Mouse (Mus musculus): ENCODE results near the gene Ablim1. TPM values are rescaled to one million over a fixed set of nuclear protein-coding genes. Genes with fewer than 3 reads are reported as not detected.

Ablim1 gene
- polyA plus RNA-seq, 1 experiment from 2014 or later = 46.9 TPM

GRCm38 (mm10) chr19:57244281-57244680 lies 70.4 kb downstream of the Ablim1 start:
- Histone ChIP-seq H3K4me3 (ENCODE audit: control insufficient read depth in 1 of 2, insufficient read depth in 1 of 2, low read depth in 1 of 2, low read length in 2 of 2) (no peak overlapping the region), H3K9me3 (ENCODE audit: control insufficient read depth, low read length) (no peaks in the 10 kb centered on the region), H3K4me1 (ENCODE audit: control insufficient read depth in 2 of 2, insufficient read depth in 2 of 2, low read length in 2 of 2) (peaks cover 22 to 47% of the 10 kb centered on the region in 2 experiments), H3K36me3 (ENCODE audit: control insufficient read depth, insufficient read depth, low read length) (no peaks in the 10 kb centered on the region), H3K27me3 (ENCODE audit: control insufficient read depth, insufficient read depth, low read length) (no peaks in the 10 kb centered on the region), H3K4me2 (ENCODE audit: low read length) (no peak overlapping the region), H3K9ac (ENCODE audit: low read length) (no peak overlapping the region), H3K27ac (replicated peaks in 1 of 2; ENCODE audit: control insufficient read depth in 1 of 2, insufficient read depth in 1 of 2, low read depth in 2 of 2, low read length in 2 of 2) (no peak overlapping the region)
- WGBS = 53% methylated on average over 7 of the region's 7 CpGs
- ATAC-seq (ENCODE audit: insufficient number of reproducible peaks, insufficient read depth, low FRiP score, low read depth) = no peak

GRCm38 (mm10) chr19:57243606-57244005 lies 71.1 kb downstream of the Ablim1 start:
- Histone ChIP-seq H3K4me1 (ENCODE audit: control insufficient read depth in 2 of 2, insufficient read depth in 2 of 2, low read length in 2 of 2) (peaks cover 27 to 54% of the 10 kb centered on the region in 2 experiments), H3K27me3 (ENCODE audit: control insufficient read depth, insufficient read depth, low read length) (no peaks in the 10 kb centered on the region), H3K4me2 (ENCODE audit: low read length) (peak overlapping the region; percentile 31), H3K9ac (ENCODE audit: low read length) (no peak overlapping the region), H3K4me3 (ENCODE audit: control insufficient read depth in 1 of 2, insufficient read depth in 1 of 2, low read depth in 1 of 2, low read length in 2 of 2) (no peak overlapping the region), H3K36me3 (ENCODE audit: control insufficient read depth, insufficient read depth, low read length) (no peaks in the 10 kb centered on the region), H3K9me3 (ENCODE audit: control insufficient read depth, low read length) (no peaks in the 10 kb centered on the region), H3K27ac (replicated peaks in 1 of 2; ENCODE audit: control insufficient read depth in 1 of 2, insufficient read depth in 1 of 2, low read depth in 2 of 2, low read length in 2 of 2) (no peak overlapping the region)
- WGBS = 54% methylated on average over 8 of the region's 8 CpGs
- no peak for ATAC-seq (ENCODE audit: insufficient number of reproducible peaks, insufficient read depth, low FRiP score, low read depth)

- Histone ChIP-seq H3K36me3 (ENCODE audit: control insufficient read depth, insufficient read depth, low read length) (no peaks in the 10 kb centered on the region), H3K9me3 (ENCODE audit: control insufficient read depth, low read length) (no peaks in the 10 kb centered on the region), H3K9ac (ENCODE audit: low read length) (no peak overlapping the region), H3K4me1 (ENCODE audit: control insufficient read depth in 2 of 2, insufficient read depth in 2 of 2, low read length in 2 of 2) (peaks cover 30 to 58% of the 10 kb centered on the region in 2 experiments), H3K27me3 (ENCODE audit: control insufficient read depth, insufficient read depth, low read length) (no peaks in the 10 kb centered on the region), H3K4me3 (ENCODE audit: control insufficient read depth in 1 of 2, insufficient read depth in 1 of 2, low read depth in 1 of 2, low read length in 2 of 2) (no peak overlapping the region), H3K27ac (replicated peaks in 1 of 2; ENCODE audit: control insufficient read depth in 1 of 2, insufficient read depth in 1 of 2, low read depth in 2 of 2, low read length in 2 of 2) (no peak overlapping the region), H3K4me2 (ENCODE audit: low read length) (peak overlapping the region; percentile 31)
- ATAC-seq (ENCODE audit: insufficient number of reproducible peaks, insufficient read depth, low FRiP score, low read depth) = no peak
- 75% methylated on average over 12 of the region's 12 CpGs for WGBS
Observed at GRCm38 (mm10) chr19:57243191-57243590, 71.5 kb downstream of the Ablim1 start.

- no peak overlapping the region for H3K4me2 ChIP-seq (ENCODE audit: low read length)
- H3K27ac ChIP-seq (replicated peaks in 1 of 2; ENCODE audit: control insufficient read depth in 1 of 2, insufficient read depth in 1 of 2, low read depth in 2 of 2, low read length in 2 of 2) = no peak overlapping the region
- H3K9ac ChIP-seq (ENCODE audit: low read length) = no peak overlapping the region
- H3K36me3 ChIP-seq (ENCODE audit: control insufficient read depth, insufficient read depth, low read length) = no peaks in the 10 kb centered on the region
- no peaks in the 10 kb centered on the region for H3K9me3 ChIP-seq (ENCODE audit: control insufficient read depth, low read length)
- 64% methylated on average over 10 of the region's 10 CpGs for WGBS
- no peaks in the 10 kb centered on the region for H3K27me3 ChIP-seq (ENCODE audit: control insufficient read depth, insufficient read depth, low read length)
- H3K4me1 ChIP-seq (ENCODE audit: control insufficient read depth in 2 of 2, insufficient read depth in 2 of 2, low read length in 2 of 2) = peaks cover 30 to 60% of the 10 kb centered on the region in 2 experiments
- no peak overlapping the region for H3K4me3 ChIP-seq (ENCODE audit: control insufficient read depth in 1 of 2, insufficient read depth in 1 of 2, low read depth in 1 of 2, low read length in 2 of 2)
- no peak for ATAC-seq (ENCODE audit: insufficient number of reproducible peaks, insufficient read depth, low FRiP score, low read depth)
Observed at GRCm38 (mm10) chr19:57241363-57242192, 73.1 kb downstream of the Ablim1 start.

- WGBS = 25% methylated on average over 6 of the region's 6 CpGs
- Histone ChIP-seq H3K27ac (replicated peaks in 1 of 2; ENCODE audit: control insufficient read depth in 1 of 2, insufficient read depth in 1 of 2, low read depth in 2 of 2, low read length in 2 of 2) (peak overlapping the region in 1 of 2 experiments; percentile 16; a peak in 2 of 4 replicates), H3K9me3 (ENCODE audit: control insufficient read depth, low read length) (no peaks in the 10 kb centered on the region)
Observed at GRCm38 (mm10) chr19:57240259-57240658, 74.5 kb downstream of the Ablim1 start.

GRCm38 (mm10) chr19:57239176-57239784 lies 75.4 kb downstream of the Ablim1 start:
- no peak overlapping the region for H3K4me3 ChIP-seq (ENCODE audit: control insufficient read depth in 1 of 2, insufficient read depth in 1 of 2, low read depth in 1 of 2, low read length in 2 of 2)
- ATAC-seq (ENCODE audit: insufficient number of reproducible peaks, insufficient read depth, low FRiP score, low read depth) = no peak
- H3K27me3 ChIP-seq (ENCODE audit: control insufficient read depth, insufficient read depth, low read length) = no peaks in the 10 kb centered on the region
- 0 out of 2 replicates have a peak overlapping the region, but pooled peaks have one; percentile 13 for H3K4me2 ChIP-seq (ENCODE audit: low read length)
- H3K27ac ChIP-seq (replicated peaks in 1 of 2; ENCODE audit: control insufficient read depth in 1 of 2, insufficient read depth in 1 of 2, low read depth in 2 of 2, low read length in 2 of 2) = no peak overlapping the region; a peak in 1 of 4 replicates
- H3K4me1 ChIP-seq (ENCODE audit: control insufficient read depth in 2 of 2, insufficient read depth in 2 of 2, low read length in 2 of 2) = peaks cover 29 to 57% of the 10 kb centered on the region in 2 experiments
- H3K9ac ChIP-seq (ENCODE audit: low read length) = no peak overlapping the region
- no peaks in the 10 kb centered on the region for H3K36me3 ChIP-seq (ENCODE audit: control insufficient read depth, insufficient read depth, low read length)
- no peaks in the 10 kb centered on the region for H3K9me3 ChIP-seq (ENCODE audit: control insufficient read depth, low read length)
- WGBS = 56% methylated on average over 11 of the region's 11 CpGs

More at GRCm38 (mm10) chr19:57240259-57240658, 74.5 kb downstream of the Ablim1 start:
- no peaks in the 10 kb centered on the region for H3K27me3 ChIP-seq (ENCODE audit: control insufficient read depth, insufficient read depth, low read length)
- H3K36me3 ChIP-seq (ENCODE audit: control insufficient read depth, insufficient read depth, low read length) = no peaks in the 10 kb centered on the region
- no peak overlapping the region for H3K9ac ChIP-seq (ENCODE audit: low read length)
- H3K4me2 ChIP-seq (ENCODE audit: low read length) = no peak overlapping the region
- no peak overlapping the region for H3K4me3 ChIP-seq (ENCODE audit: control insufficient read depth in 1 of 2, insufficient read depth in 1 of 2, low read depth in 1 of 2, low read length in 2 of 2)
- H3K4me1 ChIP-seq (ENCODE audit: control insufficient read depth in 2 of 2, insufficient read depth in 2 of 2, low read length in 2 of 2) = peaks cover 33 to 65% of the 10 kb centered on the region in 2 experiments
- no peak for ATAC-seq (ENCODE audit: insufficient number of reproducible peaks, insufficient read depth, low FRiP score, low read depth)

- 70% methylated on average over 7 of the region's 7 CpGs for WGBS
- Histone ChIP-seq H3K9ac (ENCODE audit: low read length) (no peak overlapping the region), H3K36me3 (ENCODE audit: control insufficient read depth, insufficient read depth, low read length) (no peaks in the 10 kb centered on the region), H3K4me1 (ENCODE audit: control insufficient read depth in 2 of 2, insufficient read depth in 2 of 2, low read length in 2 of 2) (peaks cover 25 to 49% of the 10 kb centered on the region in 2 experiments), H3K9me3 (ENCODE audit: control insufficient read depth, low read length) (no peaks in the 10 kb centered on the region), H3K27me3 (ENCODE audit: control insufficient read depth, insufficient read depth, low read length) (no peaks in the 10 kb centered on the region), H3K27ac (replicated peaks in 1 of 2; ENCODE audit: control insufficient read depth in 1 of 2, insufficient read depth in 1 of 2, low read depth in 2 of 2, low read length in 2 of 2) (no peak overlapping the region), H3K4me2 (ENCODE audit: low read length) (no peak overlapping the region), H3K4me3 (ENCODE audit: control insufficient read depth in 1 of 2, insufficient read depth in 1 of 2, low read depth in 1 of 2, low read length in 2 of 2) (no peak overlapping the region)
- no peak for ATAC-seq (ENCODE audit: insufficient number of reproducible peaks, insufficient read depth, low FRiP score, low read depth)
Observed at GRCm38 (mm10) chr19:57238461-57238860, 76.3 kb downstream of the Ablim1 start.
